Mouse (Mus musculus): ENCODE data around the gene Prpf19. TPM values are rescaled to one million over a fixed set of nuclear protein-coding genes. Genes with fewer than 3 reads are reported as not detected.
A peak's percentile ranks its signal among the peaks of the same experiment; 100 is the strongest.

The Prpf19 gene
- 41.6 and 42.7 TPM in 2 replicates for polyA plus RNA-seq (2015; fragmentation: Nextera tagmentation; extraction: Ambion mirVana)

DNA sequence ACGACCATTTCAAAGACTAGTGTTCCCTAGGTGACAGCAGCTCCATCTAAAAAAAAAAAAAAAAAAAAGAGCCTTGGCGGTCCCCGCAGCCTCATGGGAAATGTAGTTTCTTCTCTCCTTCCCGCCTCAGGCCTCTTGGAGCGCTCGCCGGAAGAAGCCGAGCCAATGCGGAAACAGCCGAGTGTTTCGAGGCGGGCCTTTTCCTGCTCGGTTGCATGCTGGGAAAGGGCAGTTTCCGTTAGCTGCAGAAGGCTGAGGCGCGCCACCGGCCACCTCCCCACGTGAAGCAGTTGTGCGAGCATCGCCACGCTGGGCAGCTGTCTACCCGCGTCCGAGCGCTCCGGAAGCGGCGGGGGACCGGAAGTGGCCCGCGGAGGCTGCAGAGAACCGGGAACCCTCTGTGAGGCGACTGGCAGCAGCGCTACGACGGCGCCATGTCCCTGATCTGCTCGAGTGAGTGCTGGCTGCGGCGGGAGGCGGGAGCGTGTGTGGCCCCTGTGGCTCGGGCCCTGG lies at the start of gene Prpf19:
Gene Prpf19, plus strand, starts transcription at position 216 of the 513 bp plus-strand sequence.
- peak; percentile 96 for ATAC-seq (ENCODE audit: low FRiP score)
- WGBS: under 1% methylated on average over 43 of the region's 43 CpGs
- H3K4me1 ChIP-seq: peaks cover 24% of the 10 kb centered on the region
- peak within 1 kb of the TSS; percentile 90 for H3K9ac ChIP-seq (replicated peaks)
- H3K27me3 ChIP-seq (replicated peaks): no peaks in the 10 kb centered on the region
- H3K4me2 ChIP-seq: peak within 1 kb of the TSS; percentile 85
- peak within 1 kb of the TSS; percentile 90 for H3K27ac ChIP-seq (replicated peaks)
- peaks cover 26% of the 10 kb centered on the region for H3K36me3 ChIP-seq
- no peaks in the 10 kb centered on the region for H3K9me3 ChIP-seq (replicated peaks)
- H3K4me3 ChIP-seq (replicated peaks): peak within 1 kb of the TSS; percentile 85

DNA sequence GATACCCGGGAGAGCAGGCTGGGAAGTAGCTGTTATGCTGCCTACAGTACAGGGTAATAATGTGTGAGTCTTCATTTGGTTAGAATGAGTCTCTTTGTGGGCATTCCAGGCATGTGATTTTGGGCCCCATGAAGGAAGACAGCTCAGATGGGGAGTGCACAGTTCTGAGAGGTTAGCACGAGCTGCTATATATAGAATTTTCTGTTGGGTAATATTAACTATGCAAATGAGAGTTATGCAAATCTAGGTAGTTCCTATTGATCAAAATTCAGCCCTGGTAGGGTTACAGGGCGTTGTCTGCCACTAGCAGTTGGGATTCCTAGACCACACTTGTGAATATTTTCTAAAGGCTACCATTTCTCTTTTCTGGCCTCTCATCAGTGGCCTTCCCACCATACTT lies 49.6 kb upstream of the Prpf19 start:
- no peaks in the 10 kb centered on the region for H3K36me3 ChIP-seq
- no peak overlapping the region for H3K9ac ChIP-seq (replicated peaks)
- no peak overlapping the region for H3K27ac ChIP-seq (replicated peaks)
- H3K9me3 ChIP-seq (replicated peaks): no peaks in the 10 kb centered on the region
- H3K4me2 ChIP-seq: no peak overlapping the region
- WGBS: 83% methylated on average over 3 of the region's 3 CpGs
- H3K27me3 ChIP-seq (replicated peaks): no peaks in the 10 kb centered on the region
- peaks cover 20% of the 10 kb centered on the region for H3K4me1 ChIP-seq
- no peak for ATAC-seq (ENCODE audit: low FRiP score)
- no peak overlapping the region for H3K4me3 ChIP-seq (replicated peaks)

GRCm38 (mm10) chr19:10846150-10846549 lies 48.9 kb upstream of the Prpf19 start:
- H3K36me3 ChIP-seq: no peaks in the 10 kb centered on the region
- no peak overlapping the region for H3K4me3 ChIP-seq (replicated peaks)
- 59% methylated on average over 7 of the region's 7 CpGs for WGBS
- no peak for ATAC-seq (ENCODE audit: low FRiP score)
- H3K27me3 ChIP-seq (replicated peaks): no peaks in the 10 kb centered on the region
- H3K27ac ChIP-seq (replicated peaks): no peak overlapping the region
- H3K9me3 ChIP-seq (replicated peaks): no peaks in the 10 kb centered on the region
- H3K9ac ChIP-seq (replicated peaks): no peak overlapping the region
- peaks cover 20% of the 10 kb centered on the region for H3K4me1 ChIP-seq
- no peak overlapping the region for H3K4me2 ChIP-seq

- H3K27me3 ChIP-seq (replicated peaks): no peaks in the 10 kb centered on the region
- no peaks in the 10 kb centered on the region for H3K9me3 ChIP-seq (replicated peaks)
- no peak for ATAC-seq (ENCODE audit: low FRiP score)
- 32% methylated on average over 3 of the region's 3 CpGs for WGBS
- H3K4me3 ChIP-seq (replicated peaks): no peak overlapping the region
- no peaks in the 10 kb centered on the region for H3K36me3 ChIP-seq
- no peak overlapping the region for H3K27ac ChIP-seq (replicated peaks)
- H3K9ac ChIP-seq (replicated peaks): no peak overlapping the region
- H3K4me1 ChIP-seq: peaks cover 20% of the 10 kb centered on the region
- H3K4me2 ChIP-seq: no peak overlapping the region
Measured at GRCm38 (mm10) chr19:10847311-10848087, 47.5 kb upstream of the Prpf19 start.

DNA sequence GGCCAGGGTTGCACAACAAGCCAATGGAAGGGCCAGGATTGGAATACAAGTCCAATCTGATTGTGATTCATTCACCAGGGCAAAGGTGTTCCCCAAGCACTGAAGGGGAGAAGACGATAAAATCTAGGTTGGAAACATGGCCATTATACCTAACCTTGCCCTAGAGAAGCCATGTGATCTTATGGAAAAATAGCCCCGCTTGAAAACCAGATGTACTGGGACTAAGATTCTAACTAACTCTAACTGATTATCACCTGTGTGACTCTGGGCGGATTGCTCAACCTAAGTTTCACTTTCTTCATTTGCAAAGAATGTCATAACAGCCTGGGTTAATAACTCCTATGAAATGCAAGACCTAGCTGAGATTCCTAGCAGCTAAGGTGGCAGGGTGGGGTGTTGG lies 39.6 kb upstream of the Prpf19 start:
- ATAC-seq (ENCODE audit: low FRiP score): no peak
- H3K9me3 ChIP-seq (replicated peaks): no peaks in the 10 kb centered on the region
- H3K27me3 ChIP-seq (replicated peaks): no peaks in the 10 kb centered on the region
- no peak overlapping the region for H3K4me3 ChIP-seq (replicated peaks)
- H3K4me2 ChIP-seq: no peak overlapping the region
- H3K9ac ChIP-seq (replicated peaks): no peak overlapping the region
- H3K4me1 ChIP-seq: no peaks in the 10 kb centered on the region
- WGBS: 93% methylated on average over 3 of the region's 3 CpGs
- peaks cover 40% of the 10 kb centered on the region for H3K36me3 ChIP-seq
- H3K27ac ChIP-seq (replicated peaks): no peak overlapping the region

- ATAC-seq (ENCODE audit: low FRiP score): peak; percentile 57; the same call in 1 of the 2 replicates
- WGBS: 30% methylated on average over 2 of the region's 2 CpGs
- H3K27me3 ChIP-seq (replicated peaks): no peaks in the 10 kb centered on the region
- H3K4me2 ChIP-seq: no peak overlapping the region
- H3K4me1 ChIP-seq: no peaks in the 10 kb centered on the region
- H3K27ac ChIP-seq (replicated peaks): no peak overlapping the region
- H3K36me3 ChIP-seq: peaks cover 51% of the 10 kb centered on the region
- no peak overlapping the region for H3K4me3 ChIP-seq (replicated peaks)
- H3K9ac ChIP-seq (replicated peaks): no peak overlapping the region
- no peaks in the 10 kb centered on the region for H3K9me3 ChIP-seq (replicated peaks)
Measured at GRCm38 (mm10) chr19:10856520-10856919, 38.5 kb upstream of the Prpf19 start.

DNA sequence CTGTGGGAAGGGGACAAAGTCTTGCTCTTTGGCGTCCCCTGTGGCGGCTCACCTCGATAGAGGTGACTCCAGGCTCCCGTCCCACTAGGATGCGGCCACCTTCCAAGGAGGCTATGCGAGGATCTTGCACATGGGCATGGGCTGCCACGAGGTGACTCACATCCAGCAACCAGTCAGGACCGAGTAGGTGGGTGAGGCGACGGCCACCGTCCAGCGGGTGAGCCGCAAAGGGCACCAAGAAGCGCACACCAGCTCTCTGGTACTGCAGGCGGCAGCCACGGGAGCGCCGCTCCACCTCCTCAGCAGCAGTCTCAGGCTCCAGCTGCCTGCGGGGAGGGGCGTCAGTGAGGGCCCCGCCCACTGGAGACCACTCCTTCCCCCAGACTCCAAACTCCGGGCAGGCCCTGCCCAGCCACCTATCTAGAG lies 34.9 kb upstream of the Prpf19 start:
- Histone ChIP-seq H3K4me1 (no peaks in the 10 kb centered on the region), H3K9me3 (replicated peaks) (no peaks in the 10 kb centered on the region), H3K27me3 (replicated peaks) (no peaks in the 10 kb centered on the region), H3K27ac (replicated peaks) (no peak overlapping the region), H3K4me2 (no peak overlapping the region), H3K9ac (replicated peaks) (no peak overlapping the region), H3K4me3 (replicated peaks) (no peak overlapping the region), H3K36me3 (peaks cover 86% of the 10 kb centered on the region)
- ATAC-seq (ENCODE audit: low FRiP score): no peak
- 58% methylated on average over 22 of the region's 22 CpGs for whole genome bisulfite sequencing

GRCm38 (mm10) chr19:10866351-10866750 lies 28.7 kb upstream of the Prpf19 start:
- Histone ChIP-seq H3K4me2 (no peak overlapping the region), H3K36me3 (peaks cover 60% of the 10 kb centered on the region), H3K27me3 (replicated peaks) (no peaks in the 10 kb centered on the region), H3K4me1 (peaks cover 36% of the 10 kb centered on the region), H3K9me3 (replicated peaks) (no peaks in the 10 kb centered on the region), H3K4me3 (replicated peaks) (no peak overlapping the region), H3K9ac (replicated peaks) (no peak overlapping the region), H3K27ac (replicated peaks) (no peak overlapping the region)
- WGBS: 91% methylated on average over 13 of the region's 13 CpGs
- no peak for ATAC-seq (ENCODE audit: low FRiP score)

- H3K36me3 ChIP-seq: peaks cover 60% of the 10 kb centered on the region
- H3K9me3 ChIP-seq (replicated peaks): no peaks in the 10 kb centered on the region
- H3K27me3 ChIP-seq (replicated peaks): no peaks in the 10 kb centered on the region
- peak overlapping the region; percentile 89 for H3K4me3 ChIP-seq (replicated peaks)
- no peak for ATAC-seq (ENCODE audit: low FRiP score)
- H3K9ac ChIP-seq (replicated peaks): peak overlapping the region; percentile 93
- H3K27ac ChIP-seq (replicated peaks): peak overlapping the region; percentile 92
- WGBS: 28% methylated on average over 5 of the region's 5 CpGs
- H3K4me2 ChIP-seq: peak overlapping the region; percentile 76
- peaks cover 36% of the 10 kb centered on the region for H3K4me1 ChIP-seq
Measured at GRCm38 (mm10) chr19:10867946-10868622, 26.9 kb upstream of the Prpf19 start.

DNA sequence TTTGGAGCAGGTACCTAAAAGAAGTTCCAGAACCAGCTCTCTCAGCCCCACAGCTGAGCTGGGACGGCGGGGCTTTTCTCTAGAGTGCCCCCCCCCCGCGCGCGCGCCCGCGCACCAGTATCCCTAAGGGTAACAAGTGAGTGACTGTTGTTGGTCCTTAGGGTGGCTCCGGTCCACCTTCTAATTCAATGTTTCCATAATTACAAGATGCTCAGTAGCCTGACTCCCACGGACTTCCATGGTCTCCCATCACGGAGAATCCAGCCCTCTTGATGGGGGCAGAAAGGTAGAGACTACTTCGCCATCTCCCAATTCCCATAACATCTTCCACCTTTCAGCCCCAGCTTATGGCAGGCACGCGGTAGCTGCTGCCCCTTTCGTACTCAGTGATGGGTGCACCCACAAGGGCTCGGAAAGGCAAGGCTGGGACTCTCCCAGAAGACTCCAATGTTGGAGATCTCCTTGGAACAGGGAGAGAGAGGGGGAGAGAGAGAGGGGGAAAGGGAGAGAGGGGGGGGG lies 26.3 kb upstream of the Prpf19 start:
- peaks cover 36% of the 10 kb centered on the region for H3K4me1 ChIP-seq
- peaks cover 60% of the 10 kb centered on the region for H3K36me3 ChIP-seq
- H3K9ac ChIP-seq (replicated peaks): peak overlapping the region; percentile 93
- peak overlapping the region; percentile 89 for H3K4me3 ChIP-seq (replicated peaks)
- H3K4me2 ChIP-seq: peak overlapping the region; percentile 76
- peak overlapping the region; percentile 92 for H3K27ac ChIP-seq (replicated peaks)
- WGBS: 0% methylated on average over 17 of the region's 17 CpGs
- ATAC-seq (ENCODE audit: low FRiP score): peak; percentile 18; the same call in 1 of the 2 replicates
- H3K27me3 ChIP-seq (replicated peaks): no peaks in the 10 kb centered on the region
- no peaks in the 10 kb centered on the region for H3K9me3 ChIP-seq (replicated peaks)

DNA sequence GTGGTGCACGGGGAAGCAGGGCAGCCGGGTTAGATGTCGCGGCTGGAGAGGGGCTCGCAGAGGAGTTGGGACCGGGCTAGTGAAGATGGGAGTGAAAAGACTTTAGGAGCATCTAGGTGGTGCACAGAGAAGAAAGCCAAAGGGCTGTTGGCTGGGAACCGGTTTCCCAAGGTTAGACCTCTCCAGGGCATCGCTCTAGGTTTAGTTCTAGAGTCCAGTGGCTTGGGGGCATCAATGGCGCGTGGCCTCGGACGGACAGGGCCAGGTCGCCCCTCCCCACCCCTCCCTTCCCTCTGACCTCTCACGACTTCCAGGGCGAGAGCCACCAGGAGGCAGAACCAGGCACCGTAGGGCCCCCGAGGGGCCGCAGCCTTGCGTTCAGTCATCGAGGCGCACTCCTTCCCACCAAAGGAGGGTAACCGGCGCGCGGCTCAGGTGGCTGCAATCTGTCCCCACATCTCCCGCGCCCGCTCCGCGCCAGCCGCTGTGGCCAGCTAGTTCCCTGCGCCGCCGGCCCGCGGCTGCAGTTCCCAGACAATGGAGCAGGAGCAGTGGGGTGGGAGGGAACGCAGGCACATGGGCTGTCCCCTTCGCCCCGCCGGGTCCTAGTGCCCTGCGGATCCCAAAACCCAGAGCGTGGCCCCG lies 25.7 kb upstream of the Prpf19 start:
- Histone ChIP-seq H3K36me3 (peaks cover 60% of the 10 kb centered on the region), H3K27ac (replicated peaks) (peak overlapping the region; percentile 92), H3K27me3 (replicated peaks) (no peaks in the 10 kb centered on the region), H3K4me3 (replicated peaks) (peak overlapping the region; percentile 89), H3K9ac (replicated peaks) (peak overlapping the region; percentile 93), H3K4me1 (peaks cover 36% of the 10 kb centered on the region), H3K9me3 (replicated peaks) (no peaks in the 10 kb centered on the region), H3K4me2 (peak overlapping the region; percentile 76)
- under 1% methylated on average over 41 of the region's 43 CpGs for WGBS
- peak; percentile 95 for ATAC-seq (ENCODE audit: low FRiP score)

All from neural tube, embryonic 15.5 days (tissue).